Mouse (Mus musculus) gastrocnemius, postnatal 25 days (tissue): ENCODE measurements around the gene Kif16b. TPM values are rescaled to one million over a fixed set of nuclear protein-coding genes. Genes with fewer than 3 reads are reported as not detected.
"Not testable (repeated sequence)": the region's sequence is repeated elsewhere in the genome, so short reads cannot be mapped to it uniquely, and the experiment has no call there.

Experiments
- DNase-seq: peaks from one replicate; pipeline ENCODE4 v3.0.0; 2022
- total RNA-seq, 2 experiments: library from RNA; stranded (reverse); gene quantifications; 1 replicate in 1 of 2; 2 replicates in 1 of 2; pipeline ENCODE4 v1.2.3; 2021

The Kif16b gene
- total RNA-seq, 2 experiments from 2014 or later, result 24.1 to 32.0 TPM

DNA sequence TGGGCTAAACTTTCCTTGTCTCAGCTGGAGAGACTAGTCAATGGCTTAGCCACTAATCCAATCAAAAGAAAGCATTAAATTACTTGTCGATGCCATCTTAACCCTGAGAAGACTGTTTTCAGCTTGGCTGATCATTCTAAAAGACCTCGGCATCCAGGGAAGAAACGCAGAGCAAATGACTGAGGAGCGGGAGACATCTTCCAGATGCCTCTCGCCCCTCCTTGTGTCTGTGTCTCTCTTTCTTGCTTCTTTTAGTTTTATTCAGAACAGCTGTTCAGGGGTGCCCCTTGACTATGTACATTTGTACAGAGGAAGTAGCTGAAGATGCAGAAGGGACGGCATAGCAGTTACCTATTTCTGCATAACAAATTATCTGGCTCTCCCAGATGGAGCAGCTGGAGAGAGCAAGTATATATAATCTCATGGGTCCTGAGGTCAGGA lies 311.0 kb downstream of the Kif16b start:
- no peak for DNase-seq

DNA sequence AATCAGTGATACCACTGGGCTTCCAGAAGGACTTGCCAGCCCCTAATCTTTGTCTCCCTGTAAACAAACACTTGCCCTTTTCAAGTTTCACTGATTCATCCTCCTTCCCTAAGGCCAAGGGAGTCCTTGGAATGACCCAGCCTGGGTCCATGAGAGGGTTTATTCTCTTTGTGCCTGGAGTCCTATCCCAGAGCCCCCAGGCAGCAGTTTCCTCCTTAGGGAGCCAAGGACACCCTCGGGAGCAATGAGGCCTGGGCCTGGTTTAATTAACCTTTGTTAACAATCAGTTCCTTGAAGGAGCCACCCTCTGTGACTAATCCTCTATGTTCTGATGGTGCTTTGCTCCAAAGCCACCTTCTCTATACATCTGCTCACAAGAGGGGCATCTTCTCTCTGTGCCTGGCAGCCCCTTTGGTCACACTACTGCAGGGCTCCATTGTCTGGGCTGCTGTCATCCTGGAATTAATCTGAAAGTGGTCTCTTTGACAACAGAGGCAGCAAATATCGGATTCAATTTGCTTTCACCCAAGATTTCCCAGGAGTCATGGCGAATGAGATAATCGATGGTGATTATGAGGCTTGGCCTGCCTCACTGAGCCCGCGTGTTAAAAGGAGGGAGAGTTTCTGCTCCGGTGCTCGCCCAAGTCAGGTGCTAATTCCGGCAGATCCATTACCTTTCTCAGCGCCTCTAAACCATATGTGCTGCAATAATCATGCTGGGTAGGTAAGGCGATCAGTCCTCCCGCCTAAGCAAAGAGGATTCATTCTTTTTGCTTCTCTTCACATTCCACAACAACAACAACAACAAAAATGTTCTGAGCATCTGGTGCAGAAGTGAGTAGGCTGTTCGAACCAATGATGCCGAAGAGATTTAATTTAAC lies 311.7 kb downstream of the Kif16b start:
- DNase-seq, result no peak

DNA sequence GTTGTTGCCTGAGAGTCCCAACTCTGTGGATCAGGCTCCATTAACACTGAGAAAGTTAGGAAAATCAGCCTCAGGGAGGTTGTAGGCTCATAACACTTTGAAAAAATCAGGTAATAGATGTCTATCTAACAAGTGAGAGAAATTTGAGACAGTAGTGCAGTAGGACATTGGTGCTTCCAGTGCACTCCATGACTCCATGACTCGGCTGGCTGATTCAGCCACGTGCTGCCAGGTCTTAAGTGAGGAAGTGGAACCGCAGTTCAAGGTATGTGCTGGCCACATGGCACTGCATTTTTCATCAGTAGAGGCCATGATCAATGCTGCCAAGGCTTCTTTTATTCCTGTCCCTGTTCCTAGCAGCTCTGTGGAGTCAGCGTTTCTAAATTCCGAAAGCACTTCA lies 315.5 kb downstream of the Kif16b start:
- DNase-seq, result no peak

DNA sequence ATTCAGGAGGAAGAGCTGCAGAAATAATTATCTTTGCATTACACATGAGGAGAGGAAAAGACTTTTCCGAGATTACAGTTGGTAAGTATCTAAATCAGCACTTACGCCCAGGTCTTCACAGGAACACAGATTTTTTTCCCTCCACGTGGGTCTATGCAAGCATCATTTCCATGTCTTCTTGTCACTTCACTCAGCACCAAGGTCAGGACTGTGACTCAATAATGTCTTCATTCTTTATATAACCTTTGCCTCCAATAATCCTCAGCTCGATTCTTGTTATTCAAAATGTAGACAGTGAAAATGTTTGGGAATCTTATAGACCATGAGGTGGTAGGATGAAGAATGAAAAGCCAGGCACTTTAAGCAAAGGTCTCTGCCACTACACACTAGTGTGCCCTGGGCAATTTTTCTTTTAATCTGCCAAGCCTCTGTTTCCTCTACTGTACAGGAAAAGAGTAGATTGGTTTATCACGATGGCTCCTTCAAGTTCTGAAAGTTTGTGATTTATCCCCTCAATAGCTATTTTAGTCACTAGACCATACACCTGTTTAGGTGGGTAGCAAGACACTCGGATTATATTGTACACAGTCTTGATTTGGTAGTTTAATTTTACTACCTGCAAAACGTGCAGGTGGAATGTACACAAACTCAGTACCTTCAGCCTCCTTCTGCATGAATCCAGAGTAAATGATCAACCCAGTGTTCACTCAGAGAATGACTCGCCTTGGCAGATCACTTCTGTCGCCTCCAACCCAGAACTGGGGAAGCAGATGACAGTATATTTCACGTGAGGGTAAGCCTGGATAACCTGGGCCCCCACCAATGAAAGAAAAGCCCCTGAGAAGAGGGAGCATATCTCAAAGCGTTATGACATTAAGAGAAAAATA lies 316.2 kb downstream of the Kif16b start:
- no peak for DNase-seq

DNA sequence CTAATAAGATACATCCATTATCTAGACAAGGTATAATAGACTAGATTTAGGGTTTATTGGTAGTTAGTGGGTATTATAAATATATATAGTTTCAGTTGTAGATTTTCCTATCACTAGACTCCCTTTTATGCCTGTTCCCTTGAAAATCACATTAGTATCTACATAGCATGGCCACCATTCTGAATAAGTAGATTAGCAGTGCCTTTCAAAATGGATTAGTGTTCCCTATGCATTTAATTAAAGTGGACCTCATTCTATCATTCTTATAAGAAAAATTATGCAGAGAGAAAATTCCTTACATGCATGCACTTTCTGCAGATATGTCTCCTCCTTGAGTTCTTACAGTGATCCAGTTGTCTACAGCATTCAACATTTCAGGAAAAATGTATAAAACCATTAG lies 320.9 kb downstream of the Kif16b start:
- DNase-seq, result no peak

DNA sequence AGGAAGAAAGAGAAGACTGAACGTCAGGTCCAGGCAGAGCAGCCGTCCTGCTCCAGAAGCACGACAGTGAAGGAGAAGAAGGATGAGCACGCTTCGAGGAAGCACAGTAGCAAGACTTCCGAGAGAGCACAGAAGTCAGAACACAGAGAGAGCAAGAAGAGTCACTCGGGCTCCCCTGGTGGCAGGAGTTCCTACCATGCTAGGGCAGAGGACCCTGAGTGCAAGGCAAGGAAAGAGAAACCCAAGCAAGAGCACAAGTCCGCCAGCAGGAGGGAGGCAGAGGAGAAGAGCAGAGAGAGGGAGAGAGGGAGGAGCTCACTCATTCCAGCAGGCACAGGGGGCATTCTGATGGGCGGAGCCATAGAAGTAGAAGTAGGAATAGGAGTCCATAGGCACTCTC lies 323.9 kb downstream of the Kif16b start:
- not testable (repeated sequence) for DNase-seq

DNA sequence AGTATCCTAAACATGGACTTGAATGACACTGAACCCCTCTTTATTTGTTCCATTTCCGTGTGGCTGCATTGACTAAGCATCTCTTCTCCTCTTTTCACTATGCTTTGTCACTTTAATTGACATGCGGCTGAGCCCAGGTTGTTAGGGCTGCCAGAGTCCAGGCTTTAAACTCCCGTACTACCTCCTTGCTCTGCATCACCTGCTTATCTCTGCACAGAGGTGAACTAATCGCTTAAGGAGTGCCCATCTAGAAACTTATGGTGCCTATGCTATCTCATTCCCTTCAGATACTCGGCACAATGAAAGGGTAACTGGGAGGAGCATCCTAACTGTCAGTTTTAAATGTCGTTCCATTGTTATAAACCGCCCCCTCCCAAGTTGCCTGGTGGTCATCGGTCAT lies 331.6 kb downstream of the Kif16b start:
- DNase-seq, result no peak

Other genes starting within 250 kb of the Kif16b start
- gene Snrpb2, start 161.5 kb upstream of the Kif16b start, total RNA-seq, result 10 to 100 TPM; 16.5 to 19.1 TPM
- not detected for gene Otor, start 176.9 kb upstream of the Kif16b start, total RNA-seq